8 mouse cellular contexts compared by ENCODE assay signal in genomic region chr4:155171961-155172533, GRCm38 (mm10). TPM values are rescaled to one million over a fixed set of nuclear protein-coding genes. Genes with fewer than 3 reads are reported as not detected.
DNase-seq lines count a peak whose midpoint lies in the region; ATAC-seq and TF ChIP-seq lines count a peak whose summit lies in the region.

No protein-coding gene starts in this region.

- DNase-seq in heart, postnatal 0 days (ENCODE audit: low spot score): no peak
- DNase-seq in heart, adult 8-10 months (ENCODE audit: low spot score): no peak
- no peak for DNase-seq in limb, embryonic 10.5 days (ENCODE audit: low spot score)
- no peak for DNase-seq in kidney, adult 9 months
- DNase-seq in testis, postnatal 14 days (ENCODE audit: low spot score): no peak

- ATAC-seq in heart, postnatal 0 days (ENCODE audit: insufficient read depth, low read depth): no peak
- ATAC-seq in embryonic facial prominence, embryonic 13.5 days (ENCODE audit: insufficient number of reproducible peaks, insufficient read depth, low FRiP score, low TSS enrichment, low read depth): no peak
- no peak for ATAC-seq in granulocyte monocyte progenitor cell, adult 5-6 weeks (replicated peaks; ENCODE audit: poor library complexity, severe bottlenecking)

- H3K27me3 ChIP-seq in heart, postnatal 0 days (ENCODE audit: control insufficient read depth, insufficient read depth, low read length): no peaks in the 10 kb centered on the region
- no peaks in the 10 kb centered on the region for H3K27me3 ChIP-seq in E14TG2a.4 (ENCODE audit: insufficient read depth, low read length)
- H3K27me3 ChIP-seq in embryonic facial prominence, embryonic 13.5 days: no peaks in the 10 kb centered on the region
- H3K27me3 ChIP-seq in limb, embryonic 10.5 days (ENCODE audit: low read depth, poor library complexity, severe bottlenecking): no peaks in the 10 kb centered on the region

- TF ChIP-seq EP300 in heart, postnatal 0 days (IDR thresholded peaks at IDR 0.05; ENCODE audit: low read depth): no peak

- no peak overlapping the region for H3K4me3 ChIP-seq in heart, postnatal 0 days (ENCODE audit: low read depth, low read length)
- H3K4me3 ChIP-seq in E14TG2a.4 (replicated peaks; ENCODE audit: low read length): peak overlapping the region; percentile 56
- H3K4me3 ChIP-seq in embryonic facial prominence, embryonic 13.5 days: no peak overlapping the region
- no peak overlapping the region for H3K4me3 ChIP-seq in limb, embryonic 10.5 days

- peak overlapping the region; percentile 49; the same call in 1 of the 2 replicates for H3K4me2 ChIP-seq in heart, postnatal 0 days (ENCODE audit: low read depth, low read length)
- H3K4me2 ChIP-seq in embryonic facial prominence, embryonic 13.5 days: 0 out of 2 replicates have a peak overlapping the region, but pooled peaks have one; percentile 52

- H3K36me3 ChIP-seq in heart, postnatal 0 days (replicated peaks; ENCODE audit: control insufficient read depth, insufficient read depth, low read length): no peaks in the 10 kb centered on the region
- H3K36me3 ChIP-seq in E14TG2a.4 (ENCODE audit: insufficient read depth, low read length): peaks cover 26% of the 10 kb centered on the region
- 0 out of 2 replicates have a peak, but pooled peaks cover 8% of the 10 kb centered on the region for H3K36me3 ChIP-seq in embryonic facial prominence, embryonic 13.5 days
- no peaks in the 10 kb centered on the region for H3K36me3 ChIP-seq in limb, embryonic 10.5 days

- H3K9me3 ChIP-seq in heart, postnatal 0 days (replicated peaks; ENCODE audit: control insufficient read depth, low read length): no peaks in the 10 kb centered on the region
- no peaks in the 10 kb centered on the region for H3K9me3 ChIP-seq in E14TG2a.4 (ENCODE audit: low read length)
- H3K9me3 ChIP-seq in embryonic facial prominence, embryonic 13.5 days: no peaks in the 10 kb centered on the region
- no peaks in the 10 kb centered on the region for H3K9me3 ChIP-seq in limb, embryonic 10.5 days (replicated peaks)

- H3K9ac ChIP-seq in heart, postnatal 0 days (replicated peaks; ENCODE audit: low read depth, low read length): peak overlapping the region; percentile 37
- H3K9ac ChIP-seq in embryonic facial prominence, embryonic 13.5 days: no peak overlapping the region

- WGBS in heart, postnatal 0 days: 62% methylated on average over 5 of the region's 5 CpGs
- 88% methylated on average over 5 of the region's 5 CpGs for WGBS in embryonic facial prominence, embryonic 13.5 days
- 80% methylated on average over 5 of the region's 5 CpGs for WGBS in limb, embryonic 10.5 days

- no peak for TF ChIP-seq CTCF in heart, postnatal 0 days (IDR thresholded peaks at IDR 0.05; ENCODE audit: low read depth)
- no peak for TF ChIP-seq CTCF in E14TG2a.4 (conservative IDR thresholded peaks at IDR 0.05; ENCODE audit: low read length)

- peak overlapping the region; percentile 92 for H3K27ac ChIP-seq in heart, postnatal 0 days (ENCODE audit: low read depth)
- H3K27ac ChIP-seq in embryonic facial prominence, embryonic 13.5 days: peak overlapping the region; percentile 97
- H3K27ac ChIP-seq in limb, embryonic 10.5 days: peak overlapping the region; percentile 83; the same call in 1 of the 2 replicates

- H3K4me1 ChIP-seq in heart, postnatal 0 days (ENCODE audit: control insufficient read depth, insufficient read depth): peaks cover 81% of the 10 kb centered on the region
- H3K4me1 ChIP-seq in E14TG2a.4 (replicated peaks; ENCODE audit: low read depth, low read length): peaks cover 100% of the 10 kb centered on the region
- H3K4me1 ChIP-seq in embryonic facial prominence, embryonic 13.5 days: peaks cover 84% of the 10 kb centered on the region
- peaks cover 69% of the 10 kb centered on the region for H3K4me1 ChIP-seq in limb, embryonic 10.5 days

RNA-seq across cellular contexts. Expression of gene Ski, which starts 50.3 kb away (rescaled TPM):
- total RNA-seq in heart, postnatal 0 days (2014; rRNA removed; ENCODE audit: low replicate concordance): 53.2 and 60.6 TPM in 2 replicates
- 7.7 and 9.3 TPM in 2 replicates for polyA plus RNA-seq in heart, postnatal 0 days (2015; fragmentation: Nextera tagmentation; extraction: Ambion mirVana)
- 10 to 100 TPM; 44.5 to 53.3 (median 49.0) TPM for total RNA-seq in heart, adult 8-10 months (2022)
- 21.5 and 24.9 TPM in 2 replicates for polyA plus RNA-seq in embryonic facial prominence, embryonic 13.5 days (2015; fragmentation: Nextera tagmentation; extraction: Ambion mirVana)
- 9.6 and 10.6 TPM in 2 replicates for polyA plus RNA-seq in limb, embryonic 10.5 days (2016; fragmentation: Nextera tagmentation; extraction: Ambion mirVana)
- total RNA-seq in granulocyte monocyte progenitor cell, adult 5-6 weeks (2014; fragmentation: Nextera tagmentation): 18.1 and 19.4 TPM in 2 replicates
- 4.7 and 8.6 TPM in 2 replicates for total RNA-seq in granulocyte monocyte progenitor cell, adult 5-6 weeks (2017)
